Mouse (Mus musculus) limb, embryonic 13.5 days (tissue): ENCODE measurements around the gene Nrp1. TPM values are rescaled to one million over a fixed set of nuclear protein-coding genes. Genes with fewer than 3 reads are reported as not detected.

ENCODE experiments used
- ATAC-seq: fragments of 200-750 bp; cut with Nextera tagmentation; 2 replicates; pipeline ENCODE4 v1.8.0; 2017; ENCODE audit warnings: low read depth, moderate number of reproducible peaks, moderate TSS enrichment; ENCODE audit not compliant: low FRiP score
- H3K27ac ChIP-seq: fragments of 300-500 bp; sonication (generic); 2 replicates; pipeline ENCODE4 v1.5.1; 2015; ENCODE audit warnings: inconsistent platforms, mild to moderate bottlenecking, moderate library complexity
- H3K27me3 ChIP-seq: fragments of 300-500 bp; sonication (generic); 2 replicates; pipeline ENCODE4 v1.6.1; 2015; ENCODE audit warnings: mild to moderate bottlenecking, inconsistent platforms
- H3K36me3 ChIP-seq: fragments of 300-500 bp; sonication (generic); 2 replicates; pipeline ENCODE4 v1.6.1; 2015; ENCODE audit warnings: inconsistent platforms, mild to moderate bottlenecking, moderate library complexity
- H3K4me1 ChIP-seq: fragments of 300-500 bp; sonication (generic); 2 replicates; pipeline ENCODE4 v1.6.1; 2015; ENCODE audit warnings: inconsistent platforms
- H3K4me2 ChIP-seq: fragments of 300-500 bp; sonication (generic); replicated peaks from 2 replicates; pipeline ENCODE4 v1.6.1; 2015; ENCODE audit warnings: inconsistent platforms, mild to moderate bottlenecking, moderate library complexity
- H3K4me3 ChIP-seq: fragments of 300-500 bp; sonication (generic); 2 replicates; pipeline ENCODE4 v1.5.1; 2015; ENCODE audit warnings: moderate library complexity, mild to moderate bottlenecking, inconsistent platforms
- H3K9ac ChIP-seq: fragments of 300-500 bp; sonication (generic); 2 replicates; pipeline ENCODE4 v1.6.1; 2015; ENCODE audit warnings: mild to moderate bottlenecking, inconsistent platforms
- H3K9me3 ChIP-seq: fragments of 300-500 bp; sonication (generic); 2 replicates; pipeline ENCODE4 v1.6.1; 2016; ENCODE audit warnings: inconsistent platforms
- WGBS: fragments of 180-500 bp; shearing (Covaris S2); methylation state at CpG from one replicate; pipeline ENCODE4 v1.1.7; 2015; 5-methylcytosine and 5-hydroxymethylcytosine counted together
- polyA plus RNA-seq: library from polyadenylated mRNA; unstranded; fragments of >200 nt; fragmentation: Nextera tagmentation; extraction: Ambion mirVana; gene quantifications from 2 replicates; pipeline ENCODE4 v1.2.1, GENCODE M21; 2015

Gene Nrp1
- polyA plus RNA-seq, 1 experiment from 2014 or later, result 71.4 TPM

GRCm38 (mm10) chr8:128372724-128373123 lies 14.3 kb downstream of the Nrp1 start:
- no peak overlapping the region for H3K9ac ChIP-seq
- no peaks in the 10 kb centered on the region for H3K9me3 ChIP-seq
- no peak overlapping the region for H3K27ac ChIP-seq
- no peak for ATAC-seq
- H3K27me3 ChIP-seq, result 0 out of 2 replicates have a peak, but pooled peaks cover 8% of the 10 kb centered on the region
- peaks cover 26% of the 10 kb centered on the region for H3K4me1 ChIP-seq
- no peak overlapping the region for H3K4me2 ChIP-seq
- no peaks in the 10 kb centered on the region for H3K36me3 ChIP-seq
- WGBS, result 88% methylated on average over 5 of the region's 5 CpGs
- H3K4me3 ChIP-seq, result no peak overlapping the region

- 0 out of 2 replicates have a peak, but pooled peaks cover 8% of the 10 kb centered on the region for H3K27me3 ChIP-seq
- no peak overlapping the region for H3K4me2 ChIP-seq
- 85% methylated on average over 6 of the region's 6 CpGs for WGBS
- H3K9ac ChIP-seq, result no peak overlapping the region
- peaks cover 23% of the 10 kb centered on the region for H3K4me1 ChIP-seq
- H3K36me3 ChIP-seq, result no peaks in the 10 kb centered on the region
- ATAC-seq, result no peak
- H3K27ac ChIP-seq, result no peak overlapping the region
- no peaks in the 10 kb centered on the region for H3K9me3 ChIP-seq
- no peak overlapping the region for H3K4me3 ChIP-seq
These were observed 15.0 kb downstream of the Nrp1 start for GRCm38 (mm10) chr8:128373418-128373817.

- no peaks in the 10 kb centered on the region for H3K36me3 ChIP-seq
- 47% methylated on average over 4 of the region's 4 CpGs for WGBS
- no peak for ATAC-seq
- no peaks in the 10 kb centered on the region for H3K9me3 ChIP-seq
- peak overlapping the region; percentile 20; the same call in 1 of the 2 replicates for H3K9ac ChIP-seq
- 0 out of 2 replicates have a peak, but pooled peaks cover 4% of the 10 kb centered on the region for H3K27me3 ChIP-seq
- no peak overlapping the region for H3K4me2 ChIP-seq
- H3K27ac ChIP-seq, result no peak overlapping the region; the same call in 1 of the 2 replicates
- no peak overlapping the region for H3K4me3 ChIP-seq
- H3K4me1 ChIP-seq, result peaks cover 23% of the 10 kb centered on the region
These were observed 16.9 kb downstream of the Nrp1 start for GRCm38 (mm10) chr8:128375291-128375690.

- 53% methylated on average over 3 of the region's 3 CpGs for WGBS
- no peaks in the 10 kb centered on the region for H3K9me3 ChIP-seq
- H3K27me3 ChIP-seq, result no peaks in the 10 kb centered on the region
- H3K4me3 ChIP-seq, result no peak overlapping the region
- ATAC-seq, result no peak
- H3K4me2 ChIP-seq, result no peak overlapping the region
- no peak overlapping the region for H3K9ac ChIP-seq
- H3K27ac ChIP-seq, result no peak overlapping the region
- no peaks in the 10 kb centered on the region for H3K36me3 ChIP-seq
- peaks cover 26% of the 10 kb centered on the region for H3K4me1 ChIP-seq
These were observed 24.8 kb downstream of the Nrp1 start for GRCm38 (mm10) chr8:128383176-128383575.

GRCm38 (mm10) chr8:128384366-128384765 lies 26.0 kb downstream of the Nrp1 start:
- Histone ChIP-seq H3K4me2 (no peak overlapping the region), H3K9ac (no peak overlapping the region), H3K27me3 (no peaks in the 10 kb centered on the region), H3K36me3 (no peaks in the 10 kb centered on the region), H3K9me3 (no peaks in the 10 kb centered on the region), H3K4me3 (no peak overlapping the region), H3K27ac (no peak overlapping the region; the same call in 1 of the 2 replicates), H3K4me1 (peaks cover 28% of the 10 kb centered on the region)
- ATAC-seq, result no peak
- 69% methylated on average over 2 of the region's 2 CpGs for WGBS

- Histone ChIP-seq H3K4me3 (no peak overlapping the region), H3K27me3 (no peaks in the 10 kb centered on the region), H3K4me1 (peaks cover 29% of the 10 kb centered on the region), H3K9me3 (no peaks in the 10 kb centered on the region), H3K4me2 (no peak overlapping the region), H3K27ac (peak overlapping the region; percentile 56; the same call in 1 of the 2 replicates), H3K36me3 (no peaks in the 10 kb centered on the region), H3K9ac (no peak overlapping the region)
- 40% methylated on average over 5 of the region's 5 CpGs for WGBS
- no peak for ATAC-seq
These were observed 26.5 kb downstream of the Nrp1 start for GRCm38 (mm10) chr8:128384921-128385332.

GRCm38 (mm10) chr8:128386963-128387621 lies 28.7 kb downstream of the Nrp1 start:
- Histone ChIP-seq H3K9me3 (no peaks in the 10 kb centered on the region), H3K27ac (no peak overlapping the region), H3K9ac (no peak overlapping the region), H3K27me3 (no peaks in the 10 kb centered on the region), H3K4me3 (no peak overlapping the region), H3K36me3 (no peaks in the 10 kb centered on the region), H3K4me1 (peaks cover 29% of the 10 kb centered on the region), H3K4me2 (no peak overlapping the region)
- no peak for ATAC-seq
- 63% methylated on average over 2 of the region's 2 CpGs for WGBS

- Histone ChIP-seq H3K4me2 (no peak overlapping the region), H3K36me3 (no peaks in the 10 kb centered on the region), H3K9me3 (no peaks in the 10 kb centered on the region), H3K27me3 (no peaks in the 10 kb centered on the region), H3K9ac (no peak overlapping the region), H3K4me1 (peaks cover 33% of the 10 kb centered on the region), H3K27ac (no peak overlapping the region), H3K4me3 (no peak overlapping the region)
- ATAC-seq, result no peak
These were observed 32.4 kb downstream of the Nrp1 start for GRCm38 (mm10) chr8:128390759-128391158.

- no peak overlapping the region for H3K4me3 ChIP-seq
- 90% methylated on average over 4 of the region's 4 CpGs for WGBS
- ATAC-seq, result no peak
These were observed 32.9 kb downstream of the Nrp1 start for GRCm38 (mm10) chr8:128391182-128391760.

GRCm38 (mm10) chr8:128394671-128395193 lies 36.3 kb downstream of the Nrp1 start:
- no peak for ATAC-seq
- Histone ChIP-seq H3K27me3 (no peaks in the 10 kb centered on the region), H3K4me3 (no peak overlapping the region), H3K9ac (no peak overlapping the region), H3K4me2 (no peak overlapping the region), H3K36me3 (no peaks in the 10 kb centered on the region), H3K9me3 (no peaks in the 10 kb centered on the region), H3K27ac (peak overlapping the region; percentile 15; the same call in 1 of the 2 replicates), H3K4me1 (peaks cover 48% of the 10 kb centered on the region)
- 18% methylated on average over 5 of the region's 5 CpGs for WGBS

More at GRCm38 (mm10) chr8:128391182-128391760, 32.9 kb downstream of the Nrp1 start:
- Histone ChIP-seq H3K9ac (no peak overlapping the region), H3K27me3 (no peaks in the 10 kb centered on the region), H3K4me1 (peaks cover 36% of the 10 kb centered on the region), H3K9me3 (no peaks in the 10 kb centered on the region), H3K4me2 (no peak overlapping the region), H3K27ac (no peak overlapping the region), H3K36me3 (no peaks in the 10 kb centered on the region)

- Histone ChIP-seq H3K4me1 (peaks cover 64% of the 10 kb centered on the region), H3K4me3 (no peak overlapping the region), H3K4me2 (peak overlapping the region; percentile 28), H3K27ac (no peak overlapping the region), H3K9me3 (no peaks in the 10 kb centered on the region), H3K9ac (no peak overlapping the region), H3K36me3 (no peaks in the 10 kb centered on the region), H3K27me3 (no peaks in the 10 kb centered on the region)
- no peak for ATAC-seq
- WGBS, result 9% methylated on average over 7 of the region's 7 CpGs
These were observed 38.6 kb downstream of the Nrp1 start for GRCm38 (mm10) chr8:128396968-128397367.

GRCm38 (mm10) chr8:128397441-128397840 lies 39.0 kb downstream of the Nrp1 start:
- Histone ChIP-seq H3K4me1 (peaks cover 65% of the 10 kb centered on the region), H3K36me3 (no peaks in the 10 kb centered on the region), H3K4me2 (peak overlapping the region; percentile 28), H3K4me3 (no peak overlapping the region), H3K9me3 (no peaks in the 10 kb centered on the region), H3K27ac (no peak overlapping the region), H3K27me3 (no peaks in the 10 kb centered on the region), H3K9ac (no peak overlapping the region)
- no peak for ATAC-seq
- 24% methylated on average over 3 of the region's 3 CpGs for WGBS
